Mouse (Mus musculus): ENCODE measurements at regions not wholly inside any gene's neighbourhood (a gene's known extent, or its start where the extent isn't known, plus 50 kb on each side); places are given as distances from the start of the nearest gene placed in this dataset.

- DNase-seq (ENCODE audit: low read depth): no peak
- TF ChIP-seq POLR2A (IDR thresholded peaks at IDR 0.05; ENCODE audit: borderline replicate concordance, extremely low read depth, insufficient read depth, insufficient read length, poor library complexity, severe bottlenecking) (no peak), CTCF (IDR thresholded peaks at IDR 0.05; ENCODE audit: borderline replicate concordance, extremely low read depth, insufficient read depth, insufficient read length) (no peak)
Measured at GRCm38 (mm10) chr13:44615696-44616095, 113.6 kb upstream of the Jarid2 start.

GRCm38 (mm10) chr13:44618368-44618767 is 110.9 kb upstream of the Jarid2 start:
- TF ChIP-seq CTCF (IDR thresholded peaks at IDR 0.05; ENCODE audit: borderline replicate concordance, extremely low read depth, insufficient read depth, insufficient read length) (no peak), POLR2A (IDR thresholded peaks at IDR 0.05; ENCODE audit: borderline replicate concordance, extremely low read depth, insufficient read depth, insufficient read length, poor library complexity, severe bottlenecking) (no peak)
- no peak for DNase-seq (ENCODE audit: low read depth)

- peak; percentile 62 for DNase-seq (ENCODE audit: low read depth)
- no peak for TF ChIP-seq POLR2A (IDR thresholded peaks at IDR 0.05; ENCODE audit: borderline replicate concordance, extremely low read depth, insufficient read depth, insufficient read length, poor library complexity, severe bottlenecking)
- TF ChIP-seq CTCF (IDR thresholded peaks at IDR 0.05; ENCODE audit: borderline replicate concordance, extremely low read depth, insufficient read depth, insufficient read length): no peak
Measured at GRCm38 (mm10) chr13:44622661-44623355, 106.5 kb upstream of the Jarid2 start.

GRCm38 (mm10) chr13:44624716-44625115 is 104.6 kb upstream of the Jarid2 start:
- TF ChIP-seq CTCF (IDR thresholded peaks at IDR 0.05; ENCODE audit: borderline replicate concordance, extremely low read depth, insufficient read depth, insufficient read length) (no peak), POLR2A (IDR thresholded peaks at IDR 0.05; ENCODE audit: borderline replicate concordance, extremely low read depth, insufficient read depth, insufficient read length, poor library complexity, severe bottlenecking) (no peak)
- DNase-seq (ENCODE audit: low read depth): peak; percentile 42

GRCm38 (mm10) chr13:44625792-44626191 is 103.5 kb upstream of the Jarid2 start:
- TF ChIP-seq CTCF (IDR thresholded peaks at IDR 0.05; ENCODE audit: borderline replicate concordance, extremely low read depth, insufficient read depth, insufficient read length) (no peak), POLR2A (IDR thresholded peaks at IDR 0.05; ENCODE audit: borderline replicate concordance, extremely low read depth, insufficient read depth, insufficient read length, poor library complexity, severe bottlenecking) (no peak)
- DNase-seq (ENCODE audit: low read depth): no peak

- TF ChIP-seq POLR2A (IDR thresholded peaks at IDR 0.05; ENCODE audit: borderline replicate concordance, extremely low read depth, insufficient read depth, insufficient read length, poor library complexity, severe bottlenecking) (no peak), CTCF (IDR thresholded peaks at IDR 0.05; ENCODE audit: borderline replicate concordance, extremely low read depth, insufficient read depth, insufficient read length) (no peak)
- no peak for DNase-seq (ENCODE audit: low read depth)
Measured at GRCm38 (mm10) chr13:44626806-44627205, 102.5 kb upstream of the Jarid2 start.

- TF ChIP-seq POLR2A (IDR thresholded peaks at IDR 0.05; ENCODE audit: borderline replicate concordance, extremely low read depth, insufficient read depth, insufficient read length, poor library complexity, severe bottlenecking) (no peak), CTCF (IDR thresholded peaks at IDR 0.05; ENCODE audit: borderline replicate concordance, extremely low read depth, insufficient read depth, insufficient read length) (no peak)
- DNase-seq (ENCODE audit: low read depth): no peak
Measured at GRCm38 (mm10) chr13:44630061-44630460, 99.2 kb upstream of the Jarid2 start.

GRCm38 (mm10) chr13:44634616-44635015 is 94.7 kb upstream of the Jarid2 start:
- DNase-seq (ENCODE audit: low read depth): peak; percentile 45
- TF ChIP-seq CTCF (IDR thresholded peaks at IDR 0.05; ENCODE audit: borderline replicate concordance, extremely low read depth, insufficient read depth, insufficient read length) (no peak), POLR2A (IDR thresholded peaks at IDR 0.05; ENCODE audit: borderline replicate concordance, extremely low read depth, insufficient read depth, insufficient read length, poor library complexity, severe bottlenecking) (no peak)

GRCm38 (mm10) chr13:44635221-44636007 is 93.9 kb upstream of the Jarid2 start:
- no peak for DNase-seq (ENCODE audit: low read depth)

GRCm38 (mm10) chr13:44636008-44636335 is 93.3 kb upstream of the Jarid2 start:
- TF ChIP-seq CTCF (IDR thresholded peaks at IDR 0.05; ENCODE audit: borderline replicate concordance, extremely low read depth, insufficient read depth, insufficient read length): no peak
- TF ChIP-seq POLR2A (IDR thresholded peaks at IDR 0.05; ENCODE audit: borderline replicate concordance, extremely low read depth, insufficient read depth, insufficient read length, poor library complexity, severe bottlenecking): no peak
- DNase-seq (ENCODE audit: low read depth): no peak

More at GRCm38 (mm10) chr13:44635221-44636007, 93.9 kb upstream of the Jarid2 start:
- no peak for TF ChIP-seq POLR2A (IDR thresholded peaks at IDR 0.05; ENCODE audit: borderline replicate concordance, extremely low read depth, insufficient read depth, insufficient read length, poor library complexity, severe bottlenecking)
- TF ChIP-seq CTCF (IDR thresholded peaks at IDR 0.05; ENCODE audit: borderline replicate concordance, extremely low read depth, insufficient read depth, insufficient read length): no peak

- DNase-seq (ENCODE audit: low read depth): no peak
- TF ChIP-seq CTCF (IDR thresholded peaks at IDR 0.05; ENCODE audit: borderline replicate concordance, extremely low read depth, insufficient read depth, insufficient read length): no peak
- TF ChIP-seq POLR2A (IDR thresholded peaks at IDR 0.05; ENCODE audit: borderline replicate concordance, extremely low read depth, insufficient read depth, insufficient read length, poor library complexity, severe bottlenecking): no peak
Measured at GRCm38 (mm10) chr13:44642361-44642760, 86.9 kb upstream of the Jarid2 start.

Measured in brain, embryonic 14.5 days (tissue).